ENCODE assay signal across 10 mouse cellular contexts in genomic region chr19:42034146-42034775, GRCm38 (mm10). TPM values are rescaled to one million over a fixed set of nuclear protein-coding genes. Genes with fewer than 3 reads are reported as not detected.
DNase-seq lines count a peak whose midpoint lies in the region; ATAC-seq lines count a peak whose summit lies in the region.
"Had no signal": no experiment of that assay in that cellular context is flagged by ENCODE, and none has a peak within 500 bp of the region (broad histone marks: within the 10 kb centered on the region; RNA-seq: fewer than 3 reads in every experiment).

No protein-coding gene starts in this region.

- no peak overlapping the region for H3K4me2 ChIP-seq in forebrain, embryonic 16.5 days (ENCODE audit: low read length)
- H3K4me2 ChIP-seq in forebrain, embryonic 15.5 days (replicated peaks): no peak overlapping the region
- no peak overlapping the region for H3K4me2 ChIP-seq in intestine, embryonic 15.5 days (replicated peaks)

- WGBS in forebrain, embryonic 16.5 days: 65% methylated on average over 9 of the region's 9 CpGs
- 66% methylated on average over 9 of the region's 9 CpGs for WGBS in forebrain, embryonic 15.5 days
- 73% methylated on average over 9 of the region's 9 CpGs for WGBS in intestine, embryonic 15.5 days

- no peaks in the 10 kb centered on the region for H3K36me3 ChIP-seq in forebrain, embryonic 16.5 days (ENCODE audit: control insufficient read depth, insufficient read depth)
- no peaks in the 10 kb centered on the region for H3K36me3 ChIP-seq in forebrain, embryonic 15.5 days
- 0 out of 2 replicates have a peak, but pooled peaks cover 5% of the 10 kb centered on the region for H3K36me3 ChIP-seq in intestine, embryonic 15.5 days

- H3K9me3 ChIP-seq in forebrain, embryonic 16.5 days (ENCODE audit: control insufficient read depth, low read length): no peaks in the 10 kb centered on the region
- H3K9me3 ChIP-seq in forebrain, embryonic 15.5 days: no peaks in the 10 kb centered on the region
- no peaks in the 10 kb centered on the region for H3K9me3 ChIP-seq in intestine, embryonic 15.5 days

- 0 out of 2 replicates have a peak, but pooled peaks cover 4% of the 10 kb centered on the region for H3K4me1 ChIP-seq in forebrain, embryonic 16.5 days (replicated peaks; ENCODE audit: control insufficient read depth, insufficient read depth, low read length)
- H3K4me1 ChIP-seq in forebrain, embryonic 15.5 days: 0 out of 2 replicates have a peak, but pooled peaks cover 4% of the 10 kb centered on the region
- peaks cover 9% of the 10 kb centered on the region; the same call in 1 of the 2 replicates for H3K4me1 ChIP-seq in intestine, embryonic 15.5 days (replicated peaks)

- H3K27ac ChIP-seq in forebrain, embryonic 16.5 days (ENCODE audit: low read length): no peak overlapping the region
- no peak overlapping the region for H3K27ac ChIP-seq in forebrain, embryonic 15.5 days (replicated peaks)
- H3K27ac ChIP-seq in intestine, embryonic 15.5 days: no peak overlapping the region

- no peaks in the 10 kb centered on the region for H3K27me3 ChIP-seq in forebrain, embryonic 16.5 days (replicated peaks; ENCODE audit: control insufficient read depth, insufficient read depth, low read length)
- H3K27me3 ChIP-seq in forebrain, embryonic 15.5 days: no peaks in the 10 kb centered on the region
- no peaks in the 10 kb centered on the region; the same call in 1 of the 2 replicates for H3K27me3 ChIP-seq in intestine, embryonic 15.5 days (replicated peaks)

- no peak overlapping the region for H3K4me3 ChIP-seq in forebrain, embryonic 16.5 days (replicated peaks; ENCODE audit: low read length)
- no peak overlapping the region for H3K4me3 ChIP-seq in forebrain, embryonic 15.5 days
- no peak overlapping the region for H3K4me3 ChIP-seq in intestine, embryonic 15.5 days (replicated peaks)

- ATAC-seq in forebrain, embryonic 16.5 days: peak; percentile 15; the same call in 1 of the 2 replicates
- no peak for ATAC-seq in forebrain, embryonic 15.5 days (replicated peaks)
- ATAC-seq in intestine, embryonic 15.5 days: peak; percentile 39; the same call in 1 of the 2 replicates

- no peak overlapping the region for H3K9ac ChIP-seq in forebrain, embryonic 16.5 days (replicated peaks; ENCODE audit: low read depth, low read length)
- H3K9ac ChIP-seq in forebrain, embryonic 15.5 days (replicated peaks): no peak overlapping the region
- H3K9ac ChIP-seq in intestine, embryonic 15.5 days: no peak overlapping the region; the same call in 1 of the 2 replicates

- peak; percentile 57 for DNase-seq in layer of hippocampus, adult 9-11 months
- no peak for DNase-seq in layer of hippocampus, adult 9-10 months (ENCODE audit: low spot score)
- peak; percentile 56 for DNase-seq in MN1 (ENCODE audit: low spot score)
- DNase-seq in urinary bladder, adult 2 months (ENCODE audit: low spot score): no peak
- no peak for DNase-seq in left cerebral cortex, adult 8-10 months (ENCODE audit: low spot score in 2 of 2)
- DNase-seq: adrenal gland, postnatal 25 days had no signal

RNA-seq across cellular contexts. Expression of gene Ankrd2, which starts 1.5 kb away (rescaled TPM):
- polyA plus RNA-seq in forebrain, embryonic 16.5 days (2015; fragmentation: Nextera tagmentation; extraction: Ambion mirVana): 0.30 and 0.51 TPM in 2 replicates
- polyA plus RNA-seq in forebrain, embryonic 15.5 days (2015; fragmentation: Nextera tagmentation; extraction: Ambion mirVana): 0.36 and 0.51 TPM in 2 replicates
- polyA plus RNA-seq in intestine, embryonic 15.5 days (2015; fragmentation: Nextera tagmentation; extraction: Ambion mirVana): 0.18 TPM in 1 of 2 replicates, not detected in the other
- 0.10 TPM in 1 of 2 replicates, not detected in the other for polyA plus RNA-seq in urinary bladder, adult 2 months (2012; rRNA removed)
- total RNA-seq in left cerebral cortex, adult 8-10 months (2022): under 1 TPM in 2 of 4 experiments, not detected in 2; 0.62 to 0.81 TPM
- total RNA-seq: heart, postnatal 10 days had no signal

RNA-seq across cellular contexts. Expression of gene Hoga1, which starts 11.1 kb away (rescaled TPM):
- polyA plus RNA-seq in forebrain, embryonic 16.5 days (2015; fragmentation: Nextera tagmentation; extraction: Ambion mirVana): 0.66 and 0.82 TPM in 2 replicates
- 0.96 and 1.2 TPM in 2 replicates for polyA plus RNA-seq in forebrain, embryonic 15.5 days (2015; fragmentation: Nextera tagmentation; extraction: Ambion mirVana)
- 1.6 and 1.7 TPM in 2 replicates for polyA plus RNA-seq in intestine, embryonic 15.5 days (2015; fragmentation: Nextera tagmentation; extraction: Ambion mirVana)
- 2.4 and 2.7 TPM in 2 replicates for polyA plus RNA-seq in urinary bladder, adult 2 months (2012; rRNA removed)
- total RNA-seq in left cerebral cortex, adult 8-10 months (2022): 1 to 10 TPM; 4.8 to 6.0 (median 5.2) TPM

RNA-seq across cellular contexts. Expression of gene 4933411K16Rik, which starts 17.8 kb away (rescaled TPM):
- not detected in 2 replicates for polyA plus RNA-seq in forebrain, embryonic 16.5 days (2015; fragmentation: Nextera tagmentation; extraction: Ambion mirVana)
- polyA plus RNA-seq in forebrain, embryonic 15.5 days (2015; fragmentation: Nextera tagmentation; extraction: Ambion mirVana): not detected in 2 replicates
- not detected in 2 replicates for polyA plus RNA-seq in intestine, embryonic 15.5 days (2015; fragmentation: Nextera tagmentation; extraction: Ambion mirVana)
- polyA plus RNA-seq in urinary bladder, adult 2 months (2012; rRNA removed): 0.23 and 0.24 TPM in 2 replicates
- total RNA-seq in left cerebral cortex, adult 8-10 months (2022): 1 to 10 TPM in 1 of 4 experiments, under 1 TPM in 3; 0.36 to 1.2 (median 0.84) TPM

RNA-seq across cellular contexts. Expression of gene Morn4, which starts 51.9 kb away (rescaled TPM):
- 181 and 182 TPM in 2 replicates for polyA plus RNA-seq in forebrain, embryonic 16.5 days (2015; fragmentation: Nextera tagmentation; extraction: Ambion mirVana)
- 163 and 169 TPM in 2 replicates for polyA plus RNA-seq in forebrain, embryonic 15.5 days (2015; fragmentation: Nextera tagmentation; extraction: Ambion mirVana)
- polyA plus RNA-seq in intestine, embryonic 15.5 days (2015; fragmentation: Nextera tagmentation; extraction: Ambion mirVana): 15.4 and 16.5 TPM in 2 replicates
- polyA plus RNA-seq in urinary bladder, adult 2 months (2012; rRNA removed): 7.4 and 8.7 TPM in 2 replicates
- 10 to 100 TPM; 64.8 to 72.4 (median 68.3) TPM for total RNA-seq in left cerebral cortex, adult 8-10 months (2022)

RNA-seq across cellular contexts. Expression of gene Ubtd1, which starts 52.7 kb away (rescaled TPM):
- 8.0 and 8.7 TPM in 2 replicates for polyA plus RNA-seq in forebrain, embryonic 16.5 days (2015; fragmentation: Nextera tagmentation; extraction: Ambion mirVana)
- polyA plus RNA-seq in forebrain, embryonic 15.5 days (2015; fragmentation: Nextera tagmentation; extraction: Ambion mirVana): 8.7 and 9.9 TPM in 2 replicates
- polyA plus RNA-seq in intestine, embryonic 15.5 days (2015; fragmentation: Nextera tagmentation; extraction: Ambion mirVana): 12.2 and 12.4 TPM in 2 replicates
- 33.2 and 39.2 TPM in 2 replicates for polyA plus RNA-seq in urinary bladder, adult 2 months (2012; rRNA removed)
- 10 to 100 TPM; 12.0 to 13.2 (median 12.5) TPM for total RNA-seq in left cerebral cortex, adult 8-10 months (2022)

Comparison
In these comparisons a context has a peak if more than half of its experiments do, and no peak if none do; other contexts are left out.
1. DNase-seq: peak in layer of hippocampus, adult 9-11 months (single experiment) and MN1 (single experiment); none in layer of hippocampus, adult 9-10 months (single experiment), urinary bladder, adult 2 months (single experiment) and left cerebral cortex, adult 8-10 months (0 of 2).